Mouse (Mus musculus): Measurements from ENCODE around the gene Folh1.
"Not testable (repeated sequence)": the region's sequence is repeated elsewhere in the genome, so short reads cannot be mapped to it uniquely, and the experiment has no call there.

Folh1 gene

GRCm38 (mm10) chr7:86775617-86776325 is at the start of gene Folh1:
Gene Folh1 (minus strand): TSS chr7:86775943.
- peak; percentile 52 to 65 for DNase-seq (ENCODE audit: low spot score in 2 of 2)

GRCm38 (mm10) chr7:86816466-86816865 is 40.7 kb upstream of the Folh1 start:
- DNase-seq (ENCODE audit: low spot score in 2 of 2), result no peak

GRCm38 (mm10) chr7:86815716-86816115 is 40.0 kb upstream of the Folh1 start:
- DNase-seq (ENCODE audit: low spot score in 2 of 2), result not testable (repeated sequence)

- DNase-seq (ENCODE audit: low spot score in 2 of 2), result not testable (repeated sequence)
These were observed 39.5 kb upstream of the Folh1 start for GRCm38 (mm10) chr7:86815241-86815640.

- DNase-seq (ENCODE audit: low spot score in 2 of 2), result no peak
These were observed 19.0 kb upstream of the Folh1 start, which contains the start of gene Vmn2r77 for GRCm38 (mm10) chr7:86794727-86795126. Gene Vmn2r77 (plus strand): TSS chr7:86795027.

GRCm38 (mm10) chr7:86771621-86772020 is 4.1 kb downstream of the Folh1 start:
- DNase-seq (ENCODE audit: low spot score in 2 of 2), result no peak

- DNase-seq (ENCODE audit: low spot score in 2 of 2), result no peak
These were observed 11.1 kb downstream of the Folh1 start for GRCm38 (mm10) chr7:86764628-86765027.

- DNase-seq (ENCODE audit: low spot score in 2 of 2), result no peak
These were observed 15.0 kb downstream of the Folh1 start for GRCm38 (mm10) chr7:86760751-86761150.

GRCm38 (mm10) chr7:86725013-86725412 is 50.7 kb downstream of the Folh1 start:
- DNase-seq (ENCODE audit: low spot score in 2 of 2), result peak in 1 of 2 experiments; percentile 21

- DNase-seq (ENCODE audit: low spot score in 2 of 2), result no peak
These were observed 87.7 kb downstream of the Folh1 start, which contains the start of gene Olfr292 for GRCm38 (mm10) chr7:86688030-86688429. Gene Olfr292 (plus strand): TSS chr7:86688330.
